Mouse (Mus musculus): ENCODE results near the gene Cetn2. TPM values are rescaled to one million over a fixed set of nuclear protein-coding genes. Genes with fewer than 3 reads are reported as not detected.

The Cetn2 gene
- polyA plus RNA-seq, 1 experiment from 2014 or later, result 80.1 TPM

DNA sequence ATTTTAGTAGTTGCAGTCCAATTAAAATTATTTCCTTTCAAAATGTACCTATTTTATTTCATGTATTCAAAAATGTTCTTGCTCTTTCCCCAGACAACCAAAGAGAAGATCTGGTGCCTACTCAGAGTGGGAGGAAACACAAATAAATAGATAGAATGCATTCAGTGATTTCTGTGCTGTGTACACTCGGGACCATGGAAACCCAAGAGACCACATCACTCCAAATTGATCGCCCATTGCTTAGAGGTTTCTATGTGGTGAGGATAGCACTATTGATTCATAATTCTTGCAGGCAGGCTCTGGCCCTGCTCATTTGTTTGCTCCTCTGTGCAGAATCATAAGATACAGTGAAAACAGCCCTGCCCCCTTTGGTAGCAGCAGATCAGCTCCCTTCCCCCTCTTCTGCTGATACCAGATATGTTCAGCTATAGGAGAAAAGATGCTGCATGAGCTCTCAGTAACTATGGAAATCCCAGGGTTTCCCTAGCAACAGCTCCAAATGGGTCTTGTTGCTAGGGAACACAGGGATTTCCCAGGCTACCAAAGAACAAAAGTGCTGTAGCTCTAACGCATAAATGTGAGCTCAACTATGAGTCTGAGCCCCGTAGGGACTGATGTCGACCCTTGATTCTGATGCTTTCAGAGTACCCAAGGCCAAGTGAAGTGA is 22.7 kb downstream of the Cetn2 start:
- no peak for DNase-seq (ENCODE audit: low spot score)
- WGBS, result 73% methylated on average over 5 of the region's 5 CpGs
- Histone ChIP-seq H3K9me3 (replicated peaks) (no peaks in the 10 kb centered on the region), H3K4me3 (no peak overlapping the region), H3K27me3 (ENCODE audit: low read depth, poor library complexity, severe bottlenecking) (0 out of 2 replicates have a peak, but pooled peaks cover 10% of the 10 kb centered on the region), H3K4me1 (no peaks in the 10 kb centered on the region), H3K27ac (no peak overlapping the region), H3K36me3 (no peaks in the 10 kb centered on the region)

Other genes starting within 250 kb of the Cetn2 start
- gene Gabrq, start 93.2 kb downstream of the Cetn2 start, polyA plus RNA-seq (2016; fragmentation: Nextera tagmentation; extraction: Ambion mirVana), result 0.04 and 0.08 TPM in 2 replicates
- 29.2 and 32.1 TPM in 2 replicates for gene Nsdhl, start 146 bp upstream of the Cetn2 start, polyA plus RNA-seq (2016; fragmentation: Nextera tagmentation; extraction: Ambion mirVana)
- gene Zfp185, start 68.9 kb upstream of the Cetn2 start, polyA plus RNA-seq (2016; fragmentation: Nextera tagmentation; extraction: Ambion mirVana), result 2.5 and 3.9 TPM in 2 replicates
- not detected in 2 replicates for gene Pnma5, start 118.7 kb upstream of the Cetn2 start, polyA plus RNA-seq (2016; fragmentation: Nextera tagmentation; extraction: Ambion mirVana)
- gene Pnma3, start 146.4 kb upstream of the Cetn2 start, polyA plus RNA-seq (2016; fragmentation: Nextera tagmentation; extraction: Ambion mirVana), result 0.10 and 0.11 TPM in 2 replicates
- 0.39 and 1.5 TPM in 2 replicates for gene Xlr4a, start 164.1 kb upstream of the Cetn2 start, polyA plus RNA-seq (2016; fragmentation: Nextera tagmentation; extraction: Ambion mirVana)
- gene Xlr3a, start 178.7 kb upstream of the Cetn2 start, polyA plus RNA-seq (2016; fragmentation: Nextera tagmentation; extraction: Ambion mirVana), result 2.1 and 2.5 TPM in 2 replicates
- gene Gm14685, start 198.6 kb upstream of the Cetn2 start, polyA plus RNA-seq (2016; fragmentation: Nextera tagmentation; extraction: Ambion mirVana), result not detected in 2 replicates
- gene Xlr5b, start 230.4 kb upstream of the Cetn2 start, polyA plus RNA-seq (2016; fragmentation: Nextera tagmentation; extraction: Ambion mirVana), result not detected in 2 replicates
- not detected in 2 replicates for gene DXBay18, start 231.0 kb upstream of the Cetn2 start, polyA plus RNA-seq (2016; fragmentation: Nextera tagmentation; extraction: Ambion mirVana)

All from limb, embryonic 10.5 days (tissue).